Mouse (Mus musculus) hindbrain, embryonic 11.5 days (tissue): ENCODE data around the gene Rmi1. TPM values are rescaled to one million over a fixed set of nuclear protein-coding genes. Genes with fewer than 3 reads are reported as not detected.
A peak's percentile ranks its signal among the peaks of the same experiment; 100 is the strongest.

Experiments used
- ATAC-seq: fragments of 200-750 bp; cut with Nextera tagmentation; 2 replicates; pipeline ENCODE4 v1.8.0; 2017; ENCODE audit warnings: mild to moderate bottlenecking, moderate TSS enrichment, moderate library complexity; ENCODE audit not compliant: low FRiP score
- DNase-seq: peaks from one replicate; pipeline ENCODE4 v3.0.0-alpha.2; 2015; ENCODE audit warnings: low spot score
- H3K27ac ChIP-seq: fragments of 300-500 bp; sonication (generic); 2 replicates; pipeline ENCODE4 v1.5.1; 2014; ENCODE audit warnings: mild to moderate bottlenecking, low read depth, low read length
- H3K27me3 ChIP-seq: fragments of 300-500 bp; sonication (generic); 2 replicates; pipeline ENCODE4 v1.6.1; 2014; ENCODE audit warnings: mild to moderate bottlenecking, low read length, moderate library complexity, mixed read lengths; ENCODE audit not compliant: control insufficient read depth, insufficient read depth
- H3K36me3 ChIP-seq: fragments of 300-500 bp; sonication (generic); 2 replicates; pipeline ENCODE4 v1.6.1; 2014; ENCODE audit warnings: mild to moderate bottlenecking, low read length, moderate library complexity, mixed read lengths; ENCODE audit not compliant: control insufficient read depth, insufficient read depth
- H3K4me1 ChIP-seq: fragments of 300-500 bp; sonication (generic); replicated peaks from 2 replicates; pipeline ENCODE4 v1.6.1; 2014; ENCODE audit warnings: low read length, mixed read lengths; ENCODE audit not compliant: control insufficient read depth, insufficient read depth
- H3K4me2 ChIP-seq: fragments of 300-500 bp; sonication (generic); replicated peaks from 2 replicates; pipeline ENCODE4 v1.6.1; 2014; ENCODE audit warnings: mild to moderate bottlenecking, low read depth, low read length
- H3K4me3 ChIP-seq: fragments of 300-500 bp; sonication (generic); 2 replicates; pipeline ENCODE4 v1.5.1; 2014; ENCODE audit warnings: low read depth, low read length
- H3K9ac ChIP-seq: fragments of 300-500 bp; sonication (generic); 2 replicates; pipeline ENCODE4 v1.6.1; 2014; ENCODE audit warnings: low read depth, low read length
- H3K9me3 ChIP-seq: fragments of 300-500 bp; sonication (generic); 2 replicates; pipeline ENCODE4 v1.6.1; 2016; ENCODE audit warnings: low read length; ENCODE audit not compliant: control insufficient read depth
- WGBS: fragments of 180-500 bp; shearing (Covaris S2); extraction: QIAGEN DNeasy Blood & Tissue Kit; methylation state at CpG from one replicate; pipeline ENCODE4 v1.1.7; 2014; 5-methylcytosine and 5-hydroxymethylcytosine counted together
- polyA plus RNA-seq: library from polyadenylated mRNA; unstranded; fragments of >200 nt; fragmentation: Nextera tagmentation; extraction: Ambion mirVana; gene quantifications from 2 replicates; pipeline ENCODE4 v1.2.1, GENCODE M21; 2014

Rmi1 gene
- polyA plus RNA-seq, 1 experiment from 2014 or later, result 34.4 TPM

DNA sequence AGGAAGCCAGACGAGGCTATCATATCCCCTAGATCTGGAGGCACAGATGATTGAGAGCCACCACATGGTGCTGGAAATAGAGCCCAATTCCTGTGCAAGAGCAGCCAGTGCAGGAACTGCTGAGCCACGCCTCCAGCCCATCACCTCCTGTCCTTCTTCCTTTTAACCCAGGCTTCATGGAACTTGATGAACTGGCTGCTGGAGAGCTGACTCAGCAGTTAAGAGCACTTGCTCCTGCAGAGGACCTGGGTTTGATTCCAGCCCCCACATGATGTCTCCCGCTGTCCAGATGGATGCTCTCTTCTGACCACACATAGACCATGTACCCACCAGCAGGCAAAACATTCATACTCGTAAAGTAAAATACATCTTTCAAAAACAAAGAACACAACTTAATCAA lies 33.2 kb upstream of the Rmi1 start:
- Histone ChIP-seq H3K27ac (no peak overlapping the region), H3K4me2 (no peak overlapping the region), H3K4me1 (no peaks in the 10 kb centered on the region), H3K4me3 (no peak overlapping the region), H3K27me3 (no peaks in the 10 kb centered on the region), H3K9ac (no peak overlapping the region), H3K9me3 (no peaks in the 10 kb centered on the region), H3K36me3 (no peaks in the 10 kb centered on the region)
- DNase-seq, result no peak
- no peak for ATAC-seq
- 74% methylated on average over 4 of the region's 4 CpGs for WGBS

- Histone ChIP-seq H3K27ac (no peak overlapping the region), H3K4me3 (no peak overlapping the region), H3K4me1 (no peaks in the 10 kb centered on the region), H3K4me2 (no peak overlapping the region), H3K27me3 (no peaks in the 10 kb centered on the region), H3K9ac (no peak overlapping the region), H3K36me3 (no peaks in the 10 kb centered on the region), H3K9me3 (no peaks in the 10 kb centered on the region)
- DNase-seq (no peak), ATAC-seq (no peak)
- WGBS, result 86% methylated on average over 5 of the region's 5 CpGs
Observed at GRCm38 (mm10) chr13:58372278-58373152, 29.5 kb upstream of the Rmi1 start.

- Histone ChIP-seq H3K27ac (no peak overlapping the region), H3K4me2 (no peak overlapping the region), H3K9me3 (no peaks in the 10 kb centered on the region), H3K9ac (no peak overlapping the region), H3K27me3 (no peaks in the 10 kb centered on the region), H3K36me3 (no peaks in the 10 kb centered on the region), H3K4me1 (no peaks in the 10 kb centered on the region), H3K4me3 (no peak overlapping the region)
- 89% methylated on average over 2 of the region's 2 CpGs for WGBS
- ATAC-seq (no peak), DNase-seq (no peak)
Observed at GRCm38 (mm10) chr13:58373153-58373470, 28.9 kb upstream of the Rmi1 start.

- no peaks in the 10 kb centered on the region for H3K4me1 ChIP-seq
- ATAC-seq, result peak; percentile 49
Observed at GRCm38 (mm10) chr13:58384371-58384770, 17.7 kb upstream of the Rmi1 start.

DNA sequence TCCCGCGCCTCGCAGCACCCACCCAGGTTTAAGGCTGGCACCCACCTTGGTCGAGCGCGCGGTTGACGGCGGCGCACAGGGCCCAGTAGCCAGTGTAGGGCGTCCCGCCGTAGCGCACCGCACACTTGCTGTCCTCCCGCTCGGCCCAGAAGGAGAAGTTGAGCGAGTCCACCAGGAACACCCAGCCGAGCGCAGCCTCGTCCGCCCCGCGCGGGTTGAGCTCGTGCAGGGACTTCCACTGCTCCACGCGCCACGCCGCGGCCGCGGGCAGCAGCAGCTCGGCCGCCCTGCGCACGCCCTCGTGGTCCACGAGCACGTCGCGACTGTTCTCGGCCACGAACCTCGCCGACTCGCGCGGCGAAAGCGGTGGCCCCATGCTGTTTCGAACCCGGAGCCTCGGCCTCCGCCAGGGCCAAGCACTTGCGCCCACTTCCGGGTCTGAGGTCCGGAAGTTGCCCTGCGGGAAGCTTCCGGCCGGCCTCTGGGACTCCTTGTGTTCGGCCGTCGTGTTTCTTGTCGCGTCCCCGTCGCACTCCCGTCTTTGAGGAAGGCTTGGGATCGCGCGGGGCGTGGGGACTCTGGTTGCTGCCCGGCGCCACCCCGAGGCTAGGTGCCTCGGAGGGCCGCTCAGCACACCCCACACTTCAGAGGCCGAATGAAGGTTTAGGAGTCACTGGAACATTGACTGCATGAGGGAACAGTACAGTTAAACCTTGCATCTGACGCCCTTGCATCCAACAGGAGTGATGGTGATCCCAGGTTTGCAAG lies 17.1 kb upstream of the Rmi1 start, which contains the start of gene 2210016F16Rik:
Gene 2210016F16Rik, minus strand, starts transcription at position 447 of the 768 bp plus-strand sequence.
- DNase-seq (peak; percentile 83), ATAC-seq (peak; percentile 78)
- Histone ChIP-seq H3K9me3 (peaks cover 3% of the 10 kb centered on the region), H3K27me3 (no peaks in the 10 kb centered on the region), H3K36me3 (peaks cover 20% of the 10 kb centered on the region), H3K27ac (no peak within 1 kb of the TSS), H3K4me2 (peak within 1 kb of the TSS; percentile 86), H3K9ac (peak within 1 kb of the TSS; percentile 80), H3K4me1 (no peaks in the 10 kb centered on the region), H3K4me3 (peak within 1 kb of the TSS; percentile 67)
- 4% methylated on average over 79 of the region's 80 CpGs for WGBS

More at GRCm38 (mm10) chr13:58384371-58384770, 17.7 kb upstream of the Rmi1 start:
- no peaks in the 10 kb centered on the region for H3K27me3 ChIP-seq
- H3K4me3 ChIP-seq, result peak overlapping the region; percentile 67
- H3K27ac ChIP-seq, result no peak overlapping the region
- H3K4me2 ChIP-seq, result peak overlapping the region; percentile 86
- peaks cover 20% of the 10 kb centered on the region for H3K36me3 ChIP-seq
- peaks cover 3% of the 10 kb centered on the region for H3K9me3 ChIP-seq
- WGBS, result 53% methylated on average over 11 of the region's 11 CpGs
- peak overlapping the region; percentile 80 for H3K9ac ChIP-seq
- no peak for DNase-seq

DNA sequence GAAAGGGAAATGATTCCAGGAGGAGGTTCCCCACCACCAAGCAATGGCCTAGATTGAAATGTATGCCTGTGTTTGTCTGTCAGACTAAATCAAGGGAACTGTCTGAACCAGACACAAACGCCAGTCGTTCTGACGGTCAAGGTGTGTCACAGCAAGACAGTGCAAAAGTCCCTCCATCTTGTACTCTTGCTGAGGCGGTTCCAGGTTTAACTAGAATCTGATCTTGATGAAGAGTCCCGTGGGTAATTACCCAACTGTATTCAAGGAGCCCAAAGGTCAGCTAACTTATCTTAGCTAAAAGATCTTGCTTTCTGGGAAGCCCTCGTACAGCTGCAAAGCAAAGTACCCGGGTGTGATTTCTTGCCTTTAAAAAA lies 16.5 kb upstream of the Rmi1 start:
- DNase-seq (no peak), ATAC-seq (no peak; the same call in 1 of the 2 replicates)
- 89% methylated on average over 7 of the region's 7 CpGs for WGBS
- no peaks in the 10 kb centered on the region for H3K4me1 ChIP-seq
- peaks cover 3% of the 10 kb centered on the region for H3K9me3 ChIP-seq
- H3K4me3 ChIP-seq, result peak overlapping the region; percentile 67
- H3K4me2 ChIP-seq, result peak overlapping the region; percentile 86
- no peaks in the 10 kb centered on the region for H3K27me3 ChIP-seq
- H3K36me3 ChIP-seq, result peaks cover 18% of the 10 kb centered on the region
- peak overlapping the region; percentile 80; the same call in 1 of the 2 replicates for H3K9ac ChIP-seq
- no peak overlapping the region for H3K27ac ChIP-seq

DNA sequence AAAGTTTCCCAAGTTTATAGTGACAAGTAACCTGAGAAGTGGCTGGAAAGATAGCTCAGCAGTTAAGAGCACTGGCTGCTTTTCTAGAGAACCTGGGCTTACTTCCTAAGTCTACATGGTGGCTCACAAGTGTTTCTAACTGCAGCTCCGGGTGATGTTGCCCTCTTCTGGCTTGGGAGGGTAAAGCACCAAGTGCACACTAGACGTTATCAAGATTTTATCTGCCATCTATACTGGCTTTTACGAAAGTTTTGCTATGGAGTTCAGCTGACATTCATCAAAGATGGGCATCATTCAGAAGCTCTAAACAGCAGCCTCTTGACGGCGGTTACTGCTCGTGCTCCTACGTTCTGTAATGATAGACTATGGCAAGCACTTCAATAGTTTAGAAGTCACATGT lies 14.1 kb upstream of the Rmi1 start:
- ATAC-seq, result peak; percentile 6; the same call in 1 of the 2 replicates
- 20% methylated on average over 7 of the region's 7 CpGs for WGBS

DNA sequence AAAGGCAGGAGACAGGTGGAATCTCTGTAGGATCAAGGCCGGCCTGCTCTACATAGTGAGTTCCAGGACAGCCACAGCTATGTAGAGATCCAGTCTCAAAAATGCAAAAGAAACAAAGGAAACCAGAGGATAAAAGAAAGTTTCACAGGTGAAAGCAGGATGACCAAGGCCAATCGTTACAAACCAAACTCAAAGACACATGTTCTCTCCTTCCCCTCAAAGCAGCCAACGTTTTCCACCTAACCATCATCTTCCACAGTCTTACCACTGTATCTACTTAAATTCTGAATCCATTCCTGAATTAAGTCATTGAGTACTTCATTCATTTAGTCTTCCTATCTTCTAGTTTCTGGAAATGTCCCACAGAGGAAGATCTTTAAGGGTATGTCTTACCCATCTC lies 13.7 kb upstream of the Rmi1 start:
- peak; percentile 1; the same call in 1 of the 2 replicates for ATAC-seq
- DNase-seq, result no peak
- Histone ChIP-seq H3K9me3 (no peaks in the 10 kb centered on the region), H3K4me3 (no peak overlapping the region), H3K9ac (no peak overlapping the region), H3K27me3 (no peaks in the 10 kb centered on the region), H3K4me2 (no peak overlapping the region), H3K36me3 (0 out of 2 replicates have a peak, but pooled peaks cover 4% of the 10 kb centered on the region), H3K4me1 (no peaks in the 10 kb centered on the region), H3K27ac (no peak overlapping the region)
- WGBS, result 53% methylated on average over 3 of the region's 3 CpGs

More for the DNA sequence above, 14.1 kb upstream of the Rmi1 start:
- Histone ChIP-seq H3K36me3 (0 out of 2 replicates have a peak, but pooled peaks cover 2% of the 10 kb centered on the region), H3K27ac (no peak overlapping the region), H3K9me3 (no peaks in the 10 kb centered on the region), H3K27me3 (no peaks in the 10 kb centered on the region), H3K4me3 (no peak overlapping the region), H3K4me2 (no peak overlapping the region), H3K9ac (no peak overlapping the region), H3K4me1 (no peaks in the 10 kb centered on the region)
- peak; percentile 83 for DNase-seq
